Mouse (Mus musculus): ENCODE results near the gene Snap23. TPM values are rescaled to one million over a fixed set of nuclear protein-coding genes. Genes with fewer than 3 reads are reported as not detected.
"Not testable (repeated sequence)": the region's sequence is repeated elsewhere in the genome, so short reads cannot be mapped to it uniquely, and the experiment has no call there.

Gene Snap23
- polyA plus RNA-seq, 1 experiment from 2014 or later, result 54.7 TPM

GRCm38 (mm10) chr2:120565363-120565762, 2.1 kb upstream of the Snap23 start:
- no peak for TF ChIP-seq CTCF (IDR thresholded peaks at IDR 0.05; ENCODE audit: low read depth)

GRCm38 (mm10) chr2:120567798-120568320, 388 bp downstream of the Snap23 start:
- no peaks in the 10 kb centered on the region for H3K4me1 ChIP-seq (ENCODE audit: insufficient read depth)
- no peak for TF ChIP-seq CTCF (IDR thresholded peaks at IDR 0.05; ENCODE audit: low read depth)
- peak overlapping the region; percentile 75 for H3K9ac ChIP-seq
- H3K4me2 ChIP-seq, result peak overlapping the region; percentile 82
- no peaks in the 10 kb centered on the region for H3K9me3 ChIP-seq (ENCODE audit: low read depth, low read length)
- no peaks in the 10 kb centered on the region; the same call in 1 of the 2 replicates for H3K36me3 ChIP-seq (ENCODE audit: insufficient read depth)
- ATAC-seq (ENCODE audit: insufficient read depth), result peak; percentile 81
- H3K27me3 ChIP-seq (ENCODE audit: insufficient read depth, low read length), result no peaks in the 10 kb centered on the region
- no peak for DNase-seq
- peak overlapping the region; percentile 95 for H3K27ac ChIP-seq (ENCODE audit: low read depth)
- WGBS, result under 1% methylated on average over 22 of the region's 22 CpGs
- H3K4me3 ChIP-seq (ENCODE audit: low read depth, low read length), result peak overlapping the region; percentile 69

More at GRCm38 (mm10) chr2:120565363-120565762, 2.1 kb upstream of the Snap23 start:
- H3K27me3 ChIP-seq (ENCODE audit: insufficient read depth, low read length), result no peaks in the 10 kb centered on the region
- no peak overlapping the region for H3K4me2 ChIP-seq
- H3K4me1 ChIP-seq (ENCODE audit: insufficient read depth), result no peaks in the 10 kb centered on the region
- no peak overlapping the region for H3K9ac ChIP-seq
- H3K4me3 ChIP-seq (ENCODE audit: low read depth, low read length), result no peak overlapping the region
- ATAC-seq (ENCODE audit: insufficient read depth) (no peak), DNase-seq (no peak)
- H3K9me3 ChIP-seq (ENCODE audit: low read depth, low read length), result no peaks in the 10 kb centered on the region
- H3K36me3 ChIP-seq (ENCODE audit: insufficient read depth), result no peaks in the 10 kb centered on the region
- no peak overlapping the region for H3K27ac ChIP-seq (ENCODE audit: low read depth)
- WGBS, result 76% methylated on average over 2 of the region's 2 CpGs

GRCm38 (mm10) chr2:120571081-120571480, 3.6 kb downstream of the Snap23 start:
- DNase-seq, result no peak
- Histone ChIP-seq H3K27me3 (ENCODE audit: insufficient read depth, low read length) (no peaks in the 10 kb centered on the region), H3K4me2 (no peak overlapping the region), H3K9ac (no peak overlapping the region), H3K9me3 (ENCODE audit: low read depth, low read length) (no peaks in the 10 kb centered on the region), H3K36me3 (ENCODE audit: insufficient read depth) (no peaks in the 10 kb centered on the region; the same call in 1 of the 2 replicates), H3K4me3 (ENCODE audit: low read depth, low read length) (no peak overlapping the region), H3K27ac (ENCODE audit: low read depth) (no peak overlapping the region), H3K4me1 (ENCODE audit: insufficient read depth) (no peaks in the 10 kb centered on the region)
- no peak for TF ChIP-seq CTCF (IDR thresholded peaks at IDR 0.05; ENCODE audit: low read depth)
- ATAC-seq (ENCODE audit: insufficient read depth), result no peak
- 92% methylated on average over 3 of the region's 3 CpGs for WGBS

- not testable (repeated sequence) for H3K9me3 ChIP-seq (ENCODE audit: low read depth, low read length); DNase-seq; H3K9ac ChIP-seq; H3K27ac ChIP-seq (ENCODE audit: low read depth); H3K27me3 ChIP-seq (ENCODE audit: insufficient read depth, low read length); H3K4me1 ChIP-seq (ENCODE audit: insufficient read depth); H3K4me3 ChIP-seq (ENCODE audit: low read depth, low read length); ATAC-seq (ENCODE audit: insufficient read depth); H3K4me2 ChIP-seq; H3K36me3 ChIP-seq (ENCODE audit: insufficient read depth)
- 95% methylated on average over 3 of the region's 3 CpGs for WGBS
These were observed 4.7 kb downstream of the Snap23 start for GRCm38 (mm10) chr2:120572161-120572560.

GRCm38 (mm10) chr2:120575121-120575520, 7.7 kb downstream of the Snap23 start:
- Histone ChIP-seq H3K9ac (no peak overlapping the region), H3K4me3 (ENCODE audit: low read depth, low read length) (no peak overlapping the region), H3K27me3 (ENCODE audit: insufficient read depth, low read length) (no peaks in the 10 kb centered on the region), H3K27ac (ENCODE audit: low read depth) (no peak overlapping the region), H3K9me3 (ENCODE audit: low read depth, low read length) (no peaks in the 10 kb centered on the region), H3K4me2 (no peak overlapping the region), H3K4me1 (ENCODE audit: insufficient read depth) (no peaks in the 10 kb centered on the region), H3K36me3 (ENCODE audit: insufficient read depth) (peaks cover 2% of the 10 kb centered on the region; the same call in 1 of the 2 replicates)
- WGBS, result 85% methylated on average over 3 of the region's 3 CpGs
- ATAC-seq (ENCODE audit: insufficient read depth) (no peak), DNase-seq (no peak)
- no peak for TF ChIP-seq CTCF (IDR thresholded peaks at IDR 0.05; ENCODE audit: low read depth)

- ATAC-seq (ENCODE audit: insufficient read depth), result no peak
These were observed 8.5 kb downstream of the Snap23 start for GRCm38 (mm10) chr2:120575978-120576377.

GRCm38 (mm10) chr2:120577799-120578198, 10.3 kb downstream of the Snap23 start:
- 0 out of 2 replicates have a peak, but pooled peaks cover 4% of the 10 kb centered on the region for H3K36me3 ChIP-seq (ENCODE audit: insufficient read depth)
- DNase-seq (no peak), ATAC-seq (ENCODE audit: insufficient read depth) (no peak)
- H3K9ac ChIP-seq, result no peak overlapping the region
- WGBS, result 59% methylated on average over 4 of the region's 4 CpGs
- no peak overlapping the region for H3K4me2 ChIP-seq
- TF ChIP-seq CTCF (IDR thresholded peaks at IDR 0.05; ENCODE audit: low read depth), result no peak
- no peaks in the 10 kb centered on the region for H3K27me3 ChIP-seq (ENCODE audit: insufficient read depth, low read length)
- no peaks in the 10 kb centered on the region for H3K9me3 ChIP-seq (ENCODE audit: low read depth, low read length)
- no peak overlapping the region for H3K4me3 ChIP-seq (ENCODE audit: low read depth, low read length)
- H3K27ac ChIP-seq (ENCODE audit: low read depth), result peak overlapping the region; percentile 36; the same call in 1 of the 2 replicates
- no peaks in the 10 kb centered on the region for H3K4me1 ChIP-seq (ENCODE audit: insufficient read depth)

More at GRCm38 (mm10) chr2:120575978-120576377, 8.5 kb downstream of the Snap23 start:
- no peak overlapping the region for H3K9ac ChIP-seq
- DNase-seq, result no peak
- peaks cover 4% of the 10 kb centered on the region; the same call in 1 of the 2 replicates for H3K36me3 ChIP-seq (ENCODE audit: insufficient read depth)
- no peaks in the 10 kb centered on the region for H3K9me3 ChIP-seq (ENCODE audit: low read depth, low read length)
- H3K4me2 ChIP-seq, result no peak overlapping the region
- TF ChIP-seq CTCF (IDR thresholded peaks at IDR 0.05; ENCODE audit: low read depth), result no peak
- WGBS, result 77% methylated on average over 2 of the region's 2 CpGs
- H3K27me3 ChIP-seq (ENCODE audit: insufficient read depth, low read length), result no peaks in the 10 kb centered on the region
- H3K4me1 ChIP-seq (ENCODE audit: insufficient read depth), result no peaks in the 10 kb centered on the region
- H3K4me3 ChIP-seq (ENCODE audit: low read depth, low read length), result no peak overlapping the region
- H3K27ac ChIP-seq (ENCODE audit: low read depth), result no peak overlapping the region
